Mouse (Mus musculus) heart, adult 2 months (tissue): ENCODE data around the gene Itga2b.

Experiments
- CTCF ChIP-seq: fragments of 200-600 bp; IDR thresholded peaks from 2 replicates; pipeline ENCODE4 v1.8.1; 2022; ENCODE audit warnings: antibody characterized with exemption, mild to moderate bottlenecking, moderate library complexity
- EP300 ChIP-seq: fragments of 200-500 bp; IDR thresholded peaks from 2 replicates; pipeline ENCODE4 v1.6.1; 2011; ENCODE audit warnings: low read depth, low read length, control low read depth; ENCODE audit not compliant: insufficient read depth
- POLR2A ChIP-seq: fragments of 200-500 bp; IDR thresholded peaks from 2 replicates; pipeline ENCODE4 v1.6.1; 2011; ENCODE audit warnings: mild to moderate bottlenecking, low read depth, low read length, control low read depth; ENCODE audit not compliant: insufficient read depth

DNA sequence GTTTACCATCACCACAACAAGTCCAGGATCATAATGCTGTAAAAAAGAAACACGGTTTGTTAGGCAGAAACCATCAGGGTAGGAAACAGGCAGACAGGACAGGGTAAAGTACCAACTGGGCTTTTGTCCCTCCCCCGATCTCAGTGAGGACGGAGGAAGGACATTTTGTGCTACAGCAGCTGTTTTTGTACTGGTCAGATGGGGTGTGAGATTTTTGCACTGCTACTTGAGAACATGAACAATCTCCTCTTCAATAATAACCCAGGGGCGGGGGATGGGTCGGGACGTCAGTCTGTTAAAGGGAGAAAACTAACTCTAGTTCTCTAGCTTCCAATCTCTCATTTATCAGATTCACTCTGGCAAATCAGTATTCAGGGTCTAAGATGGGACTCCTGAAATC lies 40.3 kb upstream of the Itga2b start:
- no peak for TF ChIP-seq POLR2A
- no peak for TF ChIP-seq CTCF
- no peak for TF ChIP-seq EP300
